Mouse (Mus musculus) G1E (cell line): ENCODE measurements around the gene Cnpy3. TPM values are rescaled to one million over a fixed set of nuclear protein-coding genes. Genes with fewer than 3 reads are reported as not detected.

Experiments used
- ATAC-seq: 2 replicates; pipeline ENCODE4 v1.8.0; 2016; ENCODE audit warnings: mild to moderate bottlenecking; ENCODE audit not compliant: insufficient number of reproducible peaks, poor library complexity, low FRiP score, severe bottlenecking; ENCODE audit errors: extremely low read depth
- DNase-seq: peaks from one replicate; pipeline ENCODE4 v3.0.0; 2012; ENCODE audit warnings: low spot score
- H3K27me3 ChIP-seq: 2 replicates; pipeline ENCODE4 v1.6.1; 2012; ENCODE audit warnings: mild to moderate bottlenecking, low read length, inconsistent platforms; ENCODE audit not compliant: insufficient read depth
- H3K36me3 ChIP-seq: replicated peaks from 2 replicates; pipeline ENCODE3; 2012; ENCODE audit warnings: mild to moderate bottlenecking, inconsistent platforms
- H3K4me1 ChIP-seq: 2 replicates; pipeline ENCODE4 v1.6.1; 2012; ENCODE audit warnings: low read depth, low read length, inconsistent platforms, mixed read lengths; ENCODE audit not compliant: insufficient read depth
- H3K4me3 ChIP-seq: 2 replicates; pipeline ENCODE4 v1.5.1; 2012; ENCODE audit warnings: low read depth, mild to moderate bottlenecking, inconsistent platforms, low read length, moderate library complexity, mixed read lengths
- H3K9me3 ChIP-seq: replicated peaks from 2 replicates; pipeline ENCODE4 v1.6.1; 2012; ENCODE audit warnings: inconsistent platforms
- CTCF ChIP-seq: IDR thresholded peaks from 2 replicates; pipeline ENCODE4 v1.5.1; 2012; ENCODE audit warnings: low read depth, low read length, inconsistent platforms, mixed read lengths
- GATA1 ChIP-seq: IDR thresholded peaks from 2 replicates; pipeline ENCODE4 v1.6.1; 2012; ENCODE audit warnings: borderline replicate concordance, low read length, inconsistent platforms, mixed read lengths
- GATA2 ChIP-seq: IDR thresholded peaks from 2 replicates; pipeline ENCODE4 v1.6.1; 2012; ENCODE audit warnings: low read depth, low read length, inconsistent platforms, borderline replicate concordance
- POLR2AphosphoS5 ChIP-seq: IDR thresholded peaks from 2 replicates; pipeline ENCODE4 v1.6.1; 2012; ENCODE audit warnings: low read depth, low read length, inconsistent platforms; ENCODE audit not compliant: insufficient replicate concordance
- TAL1 ChIP-seq: conservative IDR thresholded peaks from 2 replicates; pipeline ENCODE4 v1.6.1; 2012; ENCODE audit warnings: low read depth, low read length, inconsistent platforms, mixed read lengths
- polyA plus RNA-seq: library from polyadenylated mRNA; stranded (reverse); fragments of >175 nt; gene quantifications from 2 replicates; pipeline ENCODE4 v1.2.3, GENCODE M21; 2012
- total RNA-seq, 2 experiments: library from RNA; stranded (forward) in 1 of 2; stranded (reverse) in 1 of 2; fragments of 200-1000 nt in 1 of 2; fragments of >200 nt in 1 of 2; fragmentation: Nextera tagmentation in 1 of 2; gene quantifications; 2 replicates each; pipeline ENCODE4 v1.2.3; 2014 to 2017

Gene Cnpy3
- total and polyA plus RNA-seq, 3 experiments: 14.4 to 96.9 (median 36.3) TPM

- Histone ChIP-seq H3K36me3 (peaks cover 89% of the 10 kb centered on the region), H3K9me3 (no peaks in the 10 kb centered on the region), H3K27me3 (no peaks in the 10 kb centered on the region), H3K4me3 (no peak overlapping the region), H3K4me1 (peaks cover 43% of the 10 kb centered on the region)
- ATAC-seq (no peak), DNase-seq (no peak)
- no peak for TF ChIP-seq GATA1
- TF ChIP-seq CTCF: no peak
- TF ChIP-seq POLR2AphosphoS5: no peak
- no peak for TF ChIP-seq TAL1
- TF ChIP-seq GATA2: no peak
Measured at GRCm38 (mm10) chr17:46698515-46698914, 53.5 kb downstream of the Cnpy3 start.

- Histone ChIP-seq H3K4me1 (peaks cover 8% of the 10 kb centered on the region), H3K9me3 (no peaks in the 10 kb centered on the region), H3K27me3 (no peaks in the 10 kb centered on the region), H3K36me3 (peaks cover 83% of the 10 kb centered on the region), H3K4me3 (no peak overlapping the region)
- DNase-seq (no peak), ATAC-seq (no peak)
- TF ChIP-seq POLR2AphosphoS5 (no peak), CTCF (no peak), GATA2 (no peak), TAL1 (no peak), GATA1 (no peak)
Measured at GRCm38 (mm10) chr17:46694517-46695063, 57.4 kb downstream of the Cnpy3 start.

GRCm38 (mm10) chr17:46691390-46691789, 60.6 kb downstream of the Cnpy3 start:
- DNase-seq: no peak
- Histone ChIP-seq H3K4me1 (peaks cover 5% of the 10 kb centered on the region; the same call in 1 of the 2 replicates), H3K4me3 (no peak overlapping the region), H3K27me3 (no peaks in the 10 kb centered on the region), H3K9me3 (no peaks in the 10 kb centered on the region), H3K36me3 (peaks cover 87% of the 10 kb centered on the region)
- no peak for ATAC-seq
- TF ChIP-seq POLR2AphosphoS5 (no peak), GATA1 (no peak), GATA2 (no peak), TAL1 (no peak), CTCF (no peak)

DNA sequence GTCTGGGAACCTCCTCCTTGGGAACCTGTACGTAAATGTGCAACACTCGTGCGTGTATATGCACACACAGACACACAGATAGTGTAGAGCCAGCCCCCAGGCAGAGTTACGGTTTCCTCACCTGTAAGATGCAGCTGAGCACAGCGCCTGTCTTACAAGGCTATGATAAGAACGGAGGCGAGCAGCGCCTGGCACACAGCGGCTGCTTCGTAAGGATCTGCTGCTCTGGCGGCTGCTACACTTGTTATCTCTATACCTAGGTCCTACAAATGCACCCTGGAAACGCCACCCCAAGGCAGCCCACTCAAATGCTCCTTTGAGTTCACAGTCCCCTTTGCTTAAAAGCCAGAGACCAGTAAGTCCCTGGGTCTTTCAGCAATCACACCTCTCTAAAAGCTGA, 61.3 kb downstream of the Cnpy3 start:
- Histone ChIP-seq H3K4me3 (no peak overlapping the region), H3K27me3 (no peaks in the 10 kb centered on the region), H3K36me3 (peaks cover 87% of the 10 kb centered on the region), H3K4me1 (peaks cover 5% of the 10 kb centered on the region; the same call in 1 of the 2 replicates), H3K9me3 (no peaks in the 10 kb centered on the region)
- no peak for DNase-seq
- ATAC-seq: no peak
- TF ChIP-seq TAL1: no peak
- TF ChIP-seq POLR2AphosphoS5: no peak
- no peak for TF ChIP-seq CTCF
- no peak for TF ChIP-seq GATA2
- TF ChIP-seq GATA1: no peak

DNA sequence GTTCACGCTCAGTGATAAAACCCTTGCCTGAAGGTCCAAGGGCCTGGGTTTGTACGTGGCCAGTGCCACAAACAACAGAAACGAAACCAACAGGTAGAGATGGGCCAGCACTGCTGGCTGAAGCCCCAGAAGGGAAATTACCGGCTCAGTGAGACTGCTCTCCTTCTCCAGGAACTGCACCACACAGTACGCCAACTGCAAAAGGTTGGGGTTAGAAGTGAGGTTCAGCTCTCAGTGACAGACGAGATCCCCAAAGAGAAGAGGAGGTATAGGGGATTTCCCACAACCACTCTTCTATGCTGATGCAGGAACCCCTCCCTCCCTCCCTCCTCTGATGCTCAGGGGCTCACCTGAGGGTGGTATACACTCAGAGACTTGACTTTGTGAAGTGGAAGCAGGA, 66.1 kb downstream of the Cnpy3 start:
- DNase-seq: no peak

More for the DNA sequence above, 66.1 kb downstream of the Cnpy3 start:
- TF ChIP-seq TAL1 (no peak), GATA2 (no peak), GATA1 (no peak), CTCF (no peak), POLR2AphosphoS5 (no peak)
- Histone ChIP-seq H3K27me3 (no peaks in the 10 kb centered on the region), H3K36me3 (peaks cover 91% of the 10 kb centered on the region), H3K4me1 (peaks cover 26% of the 10 kb centered on the region), H3K9me3 (no peaks in the 10 kb centered on the region), H3K4me3 (no peak overlapping the region)
- ATAC-seq: no peak

Other genes starting within 250 kb of the Cnpy3 start
- 0.24 and 0.45 TPM in 2 replicates for gene Cul9, start 205.8 kb downstream of the Cnpy3 start, total RNA-seq (2014; fragmentation: Nextera tagmentation)
- gene Cul9, start 205.8 kb downstream of the Cnpy3 start, total RNA-seq (2017): 0.76 and 0.81 TPM in 2 replicates
- 0.66 and 0.70 TPM in 2 replicates for gene Cul9, start 205.8 kb downstream of the Cnpy3 start, polyA plus RNA-seq
- gene Srf, start 196.0 kb downstream of the Cnpy3 start, total RNA-seq (2014; fragmentation: Nextera tagmentation): 52.7 and 60.3 TPM in 2 replicates
- 18.4 and 22.7 TPM in 2 replicates for gene Srf, start 196.0 kb downstream of the Cnpy3 start, total RNA-seq (2017)
- gene Srf, start 196.0 kb downstream of the Cnpy3 start, polyA plus RNA-seq: 113 and 114 TPM in 2 replicates
- not detected in 2 replicates for gene Ptk7, start 122.7 kb downstream of the Cnpy3 start, total RNA-seq (2014; fragmentation: Nextera tagmentation)
- 0.05 TPM in 1 of 2 replicates, not detected in the other for gene Ptk7, start 122.7 kb downstream of the Cnpy3 start, total RNA-seq (2017)
- gene Ptk7, start 122.7 kb downstream of the Cnpy3 start, polyA plus RNA-seq: 0.01 TPM in 1 of 2 replicates, not detected in the other
- 1.3 and 2.1 TPM in 2 replicates for gene Klc4, start 106.2 kb downstream of the Cnpy3 start, total RNA-seq (2014; fragmentation: Nextera tagmentation)
- gene Klc4, start 106.2 kb downstream of the Cnpy3 start, total RNA-seq (2017): 8.9 and 10.2 TPM in 2 replicates
- 11.7 and 12.3 TPM in 2 replicates for gene Klc4, start 106.2 kb downstream of the Cnpy3 start, polyA plus RNA-seq
- gene Mrpl2, start 106.0 kb downstream of the Cnpy3 start, total RNA-seq (2014; fragmentation: Nextera tagmentation): 44.7 and 59.4 TPM in 2 replicates
- gene Mrpl2, start 106.0 kb downstream of the Cnpy3 start, total RNA-seq (2017): 76.3 and 107 TPM in 2 replicates
- 853 and 1,060 TPM in 2 replicates for gene Mrpl2, start 106.0 kb downstream of the Cnpy3 start, polyA plus RNA-seq
- 44.1 and 47.4 TPM in 2 replicates for gene Cul7, start 101.9 kb downstream of the Cnpy3 start, total RNA-seq (2014; fragmentation: Nextera tagmentation)
- gene Cul7, start 101.9 kb downstream of the Cnpy3 start, total RNA-seq (2017): 27.4 and 30.0 TPM in 2 replicates
- 136 and 142 TPM in 2 replicates for gene Cul7, start 101.9 kb downstream of the Cnpy3 start, polyA plus RNA-seq
- gene Rrp36, start 77.9 kb downstream of the Cnpy3 start, total RNA-seq (2014; fragmentation: Nextera tagmentation): 12.2 and 13.2 TPM in 2 replicates
- gene Rrp36, start 77.9 kb downstream of the Cnpy3 start, total RNA-seq (2017): 48.0 and 67.2 TPM in 2 replicates
- gene Rrp36, start 77.9 kb downstream of the Cnpy3 start, polyA plus RNA-seq: 39.0 and 45.0 TPM in 2 replicates
- 37.1 and 42.4 TPM in 2 replicates for gene Mea1, start 73.4 kb downstream of the Cnpy3 start, total RNA-seq (2014; fragmentation: Nextera tagmentation)
- 79.5 and 83.8 TPM in 2 replicates for gene Mea1, start 73.4 kb downstream of the Cnpy3 start, total RNA-seq (2017)
- gene Mea1, start 73.4 kb downstream of the Cnpy3 start, polyA plus RNA-seq: 84.7 and 105 TPM in 2 replicates
- 70.1 and 79.1 TPM in 2 replicates for gene Klhdc3, start 71.3 kb downstream of the Cnpy3 start, total RNA-seq (2014; fragmentation: Nextera tagmentation)
- gene Klhdc3, start 71.3 kb downstream of the Cnpy3 start, total RNA-seq (2017): 21.0 and 26.0 TPM in 2 replicates
- 221 and 297 TPM in 2 replicates for gene Klhdc3, start 71.3 kb downstream of the Cnpy3 start, polyA plus RNA-seq
- 55.2 and 56.6 TPM in 2 replicates for gene Ppp2r5d, start 47.1 kb downstream of the Cnpy3 start, total RNA-seq (2014; fragmentation: Nextera tagmentation)
- gene Ppp2r5d, start 47.1 kb downstream of the Cnpy3 start, total RNA-seq (2017): 33.9 and 40.1 TPM in 2 replicates
- 78.5 and 83.4 TPM in 2 replicates for gene Ppp2r5d, start 47.1 kb downstream of the Cnpy3 start, polyA plus RNA-seq
- gene Pex6, start 40.8 kb downstream of the Cnpy3 start, total RNA-seq (2014; fragmentation: Nextera tagmentation): 19.8 and 22.1 TPM in 2 replicates
- gene Pex6, start 40.8 kb downstream of the Cnpy3 start, total RNA-seq (2017): 14.3 and 17.3 TPM in 2 replicates
- gene Pex6, start 40.8 kb downstream of the Cnpy3 start, polyA plus RNA-seq: 52.6 and 56.0 TPM in 2 replicates
- not detected in 2 replicates for gene Gnmt, start 23.0 kb downstream of the Cnpy3 start, total RNA-seq (2014; fragmentation: Nextera tagmentation)
- 0.52 TPM in 1 of 2 replicates, not detected in the other for gene Gnmt, start 23.0 kb downstream of the Cnpy3 start, total RNA-seq (2017)
- 0.17 TPM in 1 of 2 replicates, not detected in the other for gene Gnmt, start 23.0 kb downstream of the Cnpy3 start, polyA plus RNA-seq
- not detected in 2 replicates for gene Ptcra, start 11.5 kb upstream of the Cnpy3 start, total RNA-seq (2014; fragmentation: Nextera tagmentation)
- gene Ptcra, start 11.5 kb upstream of the Cnpy3 start, total RNA-seq (2017): 0.12 and 0.27 TPM in 2 replicates
- gene Ptcra, start 11.5 kb upstream of the Cnpy3 start, polyA plus RNA-seq: 0.04 and 0.07 TPM in 2 replicates
- 26.8 and 33.4 TPM in 2 replicates for gene 2310039H08Rik, start 20.4 kb upstream of the Cnpy3 start, total RNA-seq (2014; fragmentation: Nextera tagmentation)
- 17.4 and 24.3 TPM in 2 replicates for gene 2310039H08Rik, start 20.4 kb upstream of the Cnpy3 start, total RNA-seq (2017)
- gene 2310039H08Rik, start 20.4 kb upstream of the Cnpy3 start, polyA plus RNA-seq: 129 and 189 TPM in 2 replicates
- gene Rpl7l1, start 30.5 kb upstream of the Cnpy3 start, total RNA-seq (2014; fragmentation: Nextera tagmentation): 154 and 166 TPM in 2 replicates
- gene Rpl7l1, start 30.5 kb upstream of the Cnpy3 start, total RNA-seq (2017): 159 and 181 TPM in 2 replicates
- gene Rpl7l1, start 30.5 kb upstream of the Cnpy3 start, polyA plus RNA-seq: 7.0 and 11.3 TPM in 2 replicates
- gene Bicral, start 106.3 kb upstream of the Cnpy3 start, total RNA-seq (2014; fragmentation: Nextera tagmentation): 34.4 and 41.2 TPM in 2 replicates
- gene Bicral, start 106.3 kb upstream of the Cnpy3 start, total RNA-seq (2017): 9.2 and 13.4 TPM in 2 replicates
- gene Bicral, start 106.3 kb upstream of the Cnpy3 start, polyA plus RNA-seq: 10.7 and 12.9 TPM in 2 replicates
- gene Tbcc, start 138.5 kb upstream of the Cnpy3 start, total RNA-seq (2014; fragmentation: Nextera tagmentation): 7.5 and 10.1 TPM in 2 replicates
- gene Tbcc, start 138.5 kb upstream of the Cnpy3 start, total RNA-seq (2017): 18.6 and 21.3 TPM in 2 replicates
- 20.0 and 27.5 TPM in 2 replicates for gene Tbcc, start 138.5 kb upstream of the Cnpy3 start, polyA plus RNA-seq
- not detected in 2 replicates for gene Prph2, start 158.2 kb upstream of the Cnpy3 start, total RNA-seq (2014; fragmentation: Nextera tagmentation)
- gene Prph2, start 158.2 kb upstream of the Cnpy3 start, total RNA-seq (2017): 0.05 TPM in 1 of 2 replicates, not detected in the other
- gene Prph2, start 158.2 kb upstream of the Cnpy3 start, polyA plus RNA-seq: not detected in 2 replicates